Mouse (Mus musculus) lung, postnatal 25 days (tissue): ENCODE measurements around the gene F9.
A peak's percentile ranks its signal among the peaks of the same experiment; 100 is the strongest.
"Not testable (repeated sequence)": the region's sequence is repeated elsewhere in the genome, so short reads cannot be mapped to it uniquely, and the experiment has no call there.

Experiments used
- DNase-seq: peaks from one replicate; pipeline ENCODE4 v3.0.0; 2022; ENCODE audit warnings: low spot score

The F9 gene

GRCm38 (mm10) chrX:59999221-60000083 is at the start of gene F9:
F9 (plus strand) TSS chrX:59999464.
- no peak for DNase-seq

GRCm38 (mm10) chrX:59969767-59970166 is 29.5 kb upstream of the F9 start:
- DNase-seq: not testable (repeated sequence)

GRCm38 (mm10) chrX:60000084-60000443 is 800 bp downstream of the F9 start:
- DNase-seq: no peak

- DNase-seq: no peak
Observed at GRCm38 (mm10) chrX:60001461-60001860, 2.2 kb downstream of the F9 start.

- peak; percentile 26 for DNase-seq
Observed at GRCm38 (mm10) chrX:60013084-60013676, 13.9 kb downstream of the F9 start.

GRCm38 (mm10) chrX:60014588-60014987 is 15.3 kb downstream of the F9 start:
- no peak for DNase-seq

GRCm38 (mm10) chrX:60021007-60021406 is 21.7 kb downstream of the F9 start:
- no peak for DNase-seq

- no peak for DNase-seq
Observed at GRCm38 (mm10) chrX:60021595-60021994, 22.3 kb downstream of the F9 start.

GRCm38 (mm10) chrX:60026654-60027053 is 27.4 kb downstream of the F9 start:
- DNase-seq: no peak

GRCm38 (mm10) chrX:60054745-60055144 is 55.5 kb downstream of the F9 start:
- no peak for DNase-seq

- no peak for DNase-seq
Observed at GRCm38 (mm10) chrX:60055185-60055584, 55.9 kb downstream of the F9 start.

GRCm38 (mm10) chrX:60075359-60075758 is 76.1 kb downstream of the F9 start:
- no peak for DNase-seq
